8 mouse cellular contexts compared by ENCODE assay signal in the genomic region with DNA sequence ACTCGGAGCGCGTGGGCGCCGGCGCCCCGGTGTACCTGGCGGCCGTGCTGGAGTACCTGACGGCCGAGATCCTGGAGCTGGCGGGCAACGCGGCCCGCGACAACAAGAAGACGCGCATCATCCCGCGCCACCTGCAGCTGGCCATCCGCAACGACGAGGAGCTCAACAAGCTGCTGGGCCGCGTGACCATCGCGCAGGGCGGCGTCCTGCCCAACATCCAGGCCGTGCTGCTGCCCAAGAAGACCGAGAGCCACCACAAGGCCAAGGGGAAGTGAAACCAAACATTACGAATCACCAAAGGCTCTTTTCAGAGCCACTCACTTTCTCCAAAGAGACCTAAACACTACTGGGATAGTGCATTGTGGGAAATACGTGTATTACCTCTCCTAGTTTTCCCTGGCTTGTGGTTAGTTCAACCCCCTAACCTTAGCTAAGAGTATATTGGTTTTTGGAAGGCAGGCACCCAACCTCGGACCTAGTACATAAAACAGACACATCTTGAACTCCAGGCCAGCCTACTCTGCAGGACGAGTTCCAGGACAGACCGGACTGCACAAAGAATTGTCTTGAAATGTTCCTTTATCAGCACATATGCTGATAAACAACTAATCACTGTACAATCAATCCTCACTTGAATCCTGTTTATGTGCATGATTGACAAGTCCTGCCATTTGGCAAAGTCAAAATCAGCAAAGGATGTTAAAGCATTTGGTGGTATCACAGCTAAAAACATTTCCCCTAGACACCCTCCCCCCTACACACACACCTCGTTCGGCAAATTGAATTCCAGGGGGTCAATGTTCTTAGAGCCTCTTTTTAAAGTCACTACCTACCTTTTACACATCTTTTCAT. TPM values are rescaled to one million over a fixed set of nuclear protein-coding genes. Genes with fewer than 3 reads are reported as not detected.
DNase-seq lines count a peak whose midpoint lies in the region; ATAC-seq and TF ChIP-seq lines count a peak whose summit lies in the region.
"Not testable (repeated sequence)": the region's sequence is repeated elsewhere in the genome, so short reads cannot be mapped to it uniquely, and the experiment has no call there.

No protein-coding gene starts in this region.

- DNase-seq in ES-E14 (ENCODE audit: low read depth, low spot score) = not testable (repeated sequence)
- DNase-seq in cerebellum, adult 9-11 months = peak; percentile 30
- DNase-seq in hindbrain, embryonic 10.5 days (ENCODE audit: low spot score) = peak; percentile 59
- DNase-seq in layer of hippocampus, adult 9-11 months = peak; percentile 24
- peak; percentile 58 for DNase-seq in lung, postnatal 0 days (ENCODE audit: low spot score)
- peak; percentile 66 for DNase-seq in neural tube, embryonic 11.5 days (ENCODE audit: low spot score)
- DNase-seq in thymus, postnatal 14 days = peak; percentile 29

- H3K27me3 ChIP-seq in forebrain, embryonic 15.5 days; hindbrain, embryonic 10.5 days (ENCODE audit: insufficient read depth, poor library complexity, severe bottlenecking); lung, postnatal 0 days (replicated peaks; ENCODE audit: insufficient read depth, low read length); neural tube, embryonic 11.5 days (ENCODE audit: control insufficient read depth, insufficient read depth, low read length): not testable (repeated sequence)

- peak overlapping the region; percentile 90 for H3K9ac ChIP-seq in ES-E14 (ENCODE audit: insufficient read depth, low read depth, low read length, poor library complexity, severe bottlenecking)
- peak overlapping the region; percentile 69 for H3K9ac ChIP-seq in forebrain, embryonic 15.5 days (replicated peaks)
- peak overlapping the region; percentile 39 for H3K9ac ChIP-seq in lung, postnatal 0 days (replicated peaks; ENCODE audit: low read depth)
- H3K9ac ChIP-seq in neural tube, embryonic 11.5 days (ENCODE audit: low read length) = peak overlapping the region; percentile 69

- H3K36me3 ChIP-seq in ES-E14 (ENCODE audit: control insufficient read depth, insufficient read depth, low read length, poor library complexity, severe bottlenecking); forebrain, embryonic 15.5 days; hindbrain, embryonic 10.5 days; lung, postnatal 0 days (ENCODE audit: insufficient read depth, low read length); neural tube, embryonic 11.5 days (ENCODE audit: control insufficient read depth, insufficient read depth, low read length): not testable (repeated sequence)

- not testable (repeated sequence) for H3K9me3 ChIP-seq in ES-E14 (ENCODE audit: control insufficient read depth, insufficient read depth, low read depth, low read length); forebrain, embryonic 15.5 days; hindbrain, embryonic 10.5 days; lung, postnatal 0 days (ENCODE audit: low read length); neural tube, embryonic 11.5 days (ENCODE audit: control insufficient read depth, low read length)

- in situ Hi-C loops in ES-E14 (cut with MboI; ENCODE audit: low sequenced_read_pairs in 2 of 2, unreplicated experiment in 2 of 2) = loop anchor here in 1 of 2 experiments (25.0 kb wide), 1 partner anchor 554 kb away; no protein-coding TSS in a partner anchor

- peak overlapping the region; percentile 91 for H3K4me2 ChIP-seq in forebrain, embryonic 15.5 days (replicated peaks)
- peak overlapping the region; percentile 67 for H3K4me2 ChIP-seq in lung, postnatal 0 days (replicated peaks; ENCODE audit: low read depth, low read length)
- H3K4me2 ChIP-seq in neural tube, embryonic 11.5 days (ENCODE audit: low read depth) = peak overlapping the region; percentile 68

- not testable (repeated sequence) for TF ChIP-seq EP300 in lung, postnatal 0 days (IDR thresholded peaks at IDR 0.05)

- peak; percentile 2 for ATAC-seq in forebrain, embryonic 15.5 days (replicated peaks)
- ATAC-seq in lung, postnatal 0 days = peak; percentile 30
- peak; percentile 4; the same call in 1 of the 2 replicates for ATAC-seq in neural tube, embryonic 11.5 days (ENCODE audit: insufficient read depth, low FRiP score, low TSS enrichment)

- H3K4me3 ChIP-seq in ES-E14 (ENCODE audit: insufficient read depth in 1 of 2, low read depth in 1 of 2, low read length in 2 of 2, poor library complexity in 1 of 2, severe bottlenecking in 1 of 2) = peak overlapping the region; percentile 51 to 77
- H3K4me3 ChIP-seq in forebrain, embryonic 15.5 days = peak overlapping the region; percentile 48
- peak overlapping the region; percentile 59 for H3K4me3 ChIP-seq in hindbrain, embryonic 10.5 days
- peak overlapping the region; percentile 35 for H3K4me3 ChIP-seq in lung, postnatal 0 days (ENCODE audit: low read depth, low read length)
- H3K4me3 ChIP-seq in neural tube, embryonic 11.5 days (ENCODE audit: low read depth, low read length) = peak overlapping the region; percentile 32

- TF ChIP-seq CTCF in lung, postnatal 0 days (IDR thresholded peaks at IDR 0.05) = not testable (repeated sequence)

- WGBS in forebrain, embryonic 15.5 days = under 1% methylated on average over 14 of the region's 38 CpGs
- WGBS in hindbrain, embryonic 10.5 days = under 1% methylated on average over 16 of the region's 38 CpGs
- WGBS in lung, postnatal 0 days = 0% methylated on average over 9 of the region's 38 CpGs
- 1% methylated on average over 11 of the region's 38 CpGs for WGBS in neural tube, embryonic 11.5 days

- H3K4me1 ChIP-seq in ES-E14 (ENCODE audit: control insufficient read depth in 2 of 2, insufficient read depth in 2 of 2, low read length in 2 of 2, poor library complexity in 1 of 2) = not testable (repeated sequence)
- H3K4me1 ChIP-seq in forebrain, embryonic 15.5 days = peaks cover 41% of the 10 kb centered on the region
- peaks cover 42% of the 10 kb centered on the region for H3K4me1 ChIP-seq in hindbrain, embryonic 10.5 days (replicated peaks)
- peaks cover 17% of the 10 kb centered on the region; the same call in 1 of the 2 replicates for H3K4me1 ChIP-seq in lung, postnatal 0 days (ENCODE audit: insufficient read depth, low read depth, low read length)
- peaks cover 24% of the 10 kb centered on the region for H3K4me1 ChIP-seq in neural tube, embryonic 11.5 days (ENCODE audit: control insufficient read depth, insufficient read depth, low read length)

- peak overlapping the region; percentile 79 for H3K27ac ChIP-seq in ES-E14 (ENCODE audit: insufficient read depth, low read depth, low read length, poor library complexity, severe bottlenecking)
- H3K27ac ChIP-seq in forebrain, embryonic 15.5 days (replicated peaks) = peak overlapping the region; percentile 98
- peak overlapping the region; percentile 95 for H3K27ac ChIP-seq in hindbrain, embryonic 10.5 days
- peak overlapping the region; percentile 79 for H3K27ac ChIP-seq in lung, postnatal 0 days (ENCODE audit: low read length)
- peak overlapping the region; percentile 87 for H3K27ac ChIP-seq in neural tube, embryonic 11.5 days (ENCODE audit: low read depth, low read length)

RNA-seq across cellular contexts. Expression of a gene that starts 0.5 kb away (rescaled TPM):
- 1,685 and 2,304 TPM in 2 replicates for total RNA-seq in ES-E14 (2012; rRNA removed)
- 10.1 and 26.0 TPM in 2 replicates for polyA plus RNA-seq in forebrain, embryonic 15.5 days (2015; fragmentation: Nextera tagmentation; extraction: Ambion mirVana)
- 16.6 and 22.9 TPM in 2 replicates for polyA plus RNA-seq in hindbrain, embryonic 10.5 days (2016; fragmentation: Nextera tagmentation; extraction: Ambion mirVana)
- 5.4 TPM in 1 of 2 replicates, not detected in the other for polyA plus RNA-seq in lung, postnatal 0 days (2015; fragmentation: Nextera tagmentation; extraction: Ambion mirVana)
- polyA plus RNA-seq in neural tube, embryonic 11.5 days (2014; fragmentation: Nextera tagmentation; extraction: Ambion mirVana) = 13.2 and 19.5 TPM in 2 replicates

RNA-seq across cellular contexts. Expression of a gene that starts 0.7 kb away (rescaled TPM):
- 2,227 and 2,394 TPM in 2 replicates for total RNA-seq in ES-E14 (2012; rRNA removed)
- 10.8 and 11.6 TPM in 2 replicates for polyA plus RNA-seq in forebrain, embryonic 15.5 days (2015; fragmentation: Nextera tagmentation; extraction: Ambion mirVana)
- 12.7 and 15.7 TPM in 2 replicates for polyA plus RNA-seq in hindbrain, embryonic 10.5 days (2016; fragmentation: Nextera tagmentation; extraction: Ambion mirVana)
- 2.0 TPM in 1 of 2 replicates, not detected in the other for polyA plus RNA-seq in lung, postnatal 0 days (2015; fragmentation: Nextera tagmentation; extraction: Ambion mirVana)
- polyA plus RNA-seq in neural tube, embryonic 11.5 days (2014; fragmentation: Nextera tagmentation; extraction: Ambion mirVana) = 5.6 and 23.9 TPM in 2 replicates

RNA-seq across cellular contexts. Expression of a gene that starts 0.8 kb away (rescaled TPM):
- total RNA-seq in ES-E14 (2012; rRNA removed) = 1,275 and 1,694 TPM in 2 replicates
- polyA plus RNA-seq in forebrain, embryonic 15.5 days (2015; fragmentation: Nextera tagmentation; extraction: Ambion mirVana) = 2.2 TPM in 1 of 2 replicates, not detected in the other
- polyA plus RNA-seq in hindbrain, embryonic 10.5 days (2016; fragmentation: Nextera tagmentation; extraction: Ambion mirVana) = 2.2 TPM in 1 of 2 replicates, not detected in the other
- polyA plus RNA-seq in lung, postnatal 0 days (2015; fragmentation: Nextera tagmentation; extraction: Ambion mirVana) = not detected in 2 replicates
- polyA plus RNA-seq in neural tube, embryonic 11.5 days (2014; fragmentation: Nextera tagmentation; extraction: Ambion mirVana) = 2.1 and 2.3 TPM in 2 replicates

RNA-seq across cellular contexts. Expression of a gene that starts 5.1 kb away (rescaled TPM):
- total RNA-seq in ES-E14 (2012; rRNA removed) = 468 and 757 TPM in 2 replicates
- polyA plus RNA-seq in forebrain, embryonic 15.5 days (2015; fragmentation: Nextera tagmentation; extraction: Ambion mirVana) = 2.1 and 2.6 TPM in 2 replicates
- polyA plus RNA-seq in hindbrain, embryonic 10.5 days (2016; fragmentation: Nextera tagmentation; extraction: Ambion mirVana) = 5.2 and 6.1 TPM in 2 replicates
- polyA plus RNA-seq in lung, postnatal 0 days (2015; fragmentation: Nextera tagmentation; extraction: Ambion mirVana) = 0.66 and 0.67 TPM in 2 replicates
- polyA plus RNA-seq in neural tube, embryonic 11.5 days (2014; fragmentation: Nextera tagmentation; extraction: Ambion mirVana) = 4.3 and 4.6 TPM in 2 replicates

RNA-seq across cellular contexts. Expression of a gene that starts 18.1 kb away (rescaled TPM):
- 158 and 260 TPM in 2 replicates for total RNA-seq in ES-E14 (2012; rRNA removed)
- 0.83 and 1.5 TPM in 2 replicates for polyA plus RNA-seq in forebrain, embryonic 15.5 days (2015; fragmentation: Nextera tagmentation; extraction: Ambion mirVana)
- 0.58 and 0.85 TPM in 2 replicates for polyA plus RNA-seq in hindbrain, embryonic 10.5 days (2016; fragmentation: Nextera tagmentation; extraction: Ambion mirVana)
- not detected in 2 replicates for polyA plus RNA-seq in lung, postnatal 0 days (2015; fragmentation: Nextera tagmentation; extraction: Ambion mirVana)
- polyA plus RNA-seq in neural tube, embryonic 11.5 days (2014; fragmentation: Nextera tagmentation; extraction: Ambion mirVana) = 1.1 and 1.4 TPM in 2 replicates

Comparison
In these comparisons a context has a peak if more than half of its experiments do, and no peak if none do; other contexts are left out.
1. H3K9ac ChIP-seq: peak in every context shown above with its lines; median percentile 90 in ES-E14; 69 in forebrain, embryonic 15.5 days; 69 in neural tube, embryonic 11.5 days; 39 in lung, postnatal 0 days.